Mouse (Mus musculus) right cerebral cortex, postnatal 25 days (tissue): ENCODE data around the gene Zfyve28.
A peak's percentile ranks its signal among the peaks of the same experiment; 100 is the strongest.

ENCODE experiments used
- DNase-seq: peaks from one replicate; pipeline ENCODE4 v3.0.0; 2022

The Zfyve28 gene

GRCm38 (mm10) chr5:34285285-34285684 is 3.0 kb downstream of the Zfyve28 start:
- no peak for DNase-seq

GRCm38 (mm10) chr5:34284156-34284750 is 4.0 kb downstream of the Zfyve28 start:
- DNase-seq = no peak

- no peak for DNase-seq
Measured at GRCm38 (mm10) chr5:34283355-34283754, 4.9 kb downstream of the Zfyve28 start.

- DNase-seq = no peak
Measured at GRCm38 (mm10) chr5:34280976-34281375, 7.3 kb downstream of the Zfyve28 start.

- no peak for DNase-seq
Measured at GRCm38 (mm10) chr5:34279214-34279613, 9.0 kb downstream of the Zfyve28 start.

GRCm38 (mm10) chr5:34278058-34278457 is 10.2 kb downstream of the Zfyve28 start:
- DNase-seq = no peak

GRCm38 (mm10) chr5:34276746-34277145 is 11.5 kb downstream of the Zfyve28 start:
- DNase-seq = peak; percentile 71

GRCm38 (mm10) chr5:34276191-34276590 is 12.1 kb downstream of the Zfyve28 start:
- no peak for DNase-seq

GRCm38 (mm10) chr5:34274676-34275293 is 13.5 kb downstream of the Zfyve28 start:
- no peak for DNase-seq

GRCm38 (mm10) chr5:34274268-34274667 is 14.0 kb downstream of the Zfyve28 start:
- DNase-seq = peak; percentile 47

GRCm38 (mm10) chr5:34273251-34273681 is 15.0 kb downstream of the Zfyve28 start:
- DNase-seq = no peak

- DNase-seq = no peak
Measured at GRCm38 (mm10) chr5:34271743-34272142, 16.5 kb downstream of the Zfyve28 start.

- no peak for DNase-seq
Measured at GRCm38 (mm10) chr5:34269921-34270465, 18.3 kb downstream of the Zfyve28 start.

- DNase-seq = no peak
Measured at GRCm38 (mm10) chr5:34269197-34269920, 18.9 kb downstream of the Zfyve28 start.

- DNase-seq = no peak
Measured at GRCm38 (mm10) chr5:34266065-34266464, 22.2 kb downstream of the Zfyve28 start.

GRCm38 (mm10) chr5:34259172-34259816 is 29.0 kb downstream of the Zfyve28 start:
- DNase-seq = no peak

- no peak for DNase-seq
Measured at GRCm38 (mm10) chr5:34255189-34255588, 33.1 kb downstream of the Zfyve28 start.

GRCm38 (mm10) chr5:34254309-34254708 is 33.9 kb downstream of the Zfyve28 start:
- no peak for DNase-seq

GRCm38 (mm10) chr5:34252967-34253519 is 35.2 kb downstream of the Zfyve28 start:
- DNase-seq = no peak

- no peak for DNase-seq
Measured at GRCm38 (mm10) chr5:34252307-34252966, 35.8 kb downstream of the Zfyve28 start.

- no peak for DNase-seq
Measured at GRCm38 (mm10) chr5:34251794-34252193, 36.5 kb downstream of the Zfyve28 start.

GRCm38 (mm10) chr5:34250090-34250489 is 38.2 kb downstream of the Zfyve28 start:
- no peak for DNase-seq
